Mouse (Mus musculus) cerebellum, postnatal 25 days (tissue): ENCODE measurements around the gene Ttc36.
A peak's percentile ranks its signal among the peaks of the same experiment; 100 is the strongest.
"Not testable (repeated sequence)": the region's sequence is repeated elsewhere in the genome, so short reads cannot be mapped to it uniquely, and the experiment has no call there.

Experiments used
- DNase-seq, 2 experiments: peaks; one replicate each; pipeline ENCODE4 v3.0.0; 2021; ENCODE audit warnings: mixed read lengths in 2 of 2

The Ttc36 gene

GRCm38 (mm10) chr9:44772392-44772749 lies 30.5 kb downstream of the Ttc36 start:
- DNase-seq, result no peak

GRCm38 (mm10) chr9:44771376-44771775 lies 31.5 kb downstream of the Ttc36 start:
- DNase-seq, result no peak

GRCm38 (mm10) chr9:44768029-44768394 lies 34.9 kb downstream of the Ttc36 start:
- not testable (repeated sequence) for DNase-seq

GRCm38 (mm10) chr9:44767101-44768028 lies 35.5 kb downstream of the Ttc36 start, which contains the start of the genes Arcn1 and Ift46:
Gene Arcn1, minus strand, starts transcription at chr9:44767845.
Gene Ift46, plus strand, starts transcription at chr9:44767908.
- peak; percentile 91 for DNase-seq

GRCm38 (mm10) chr9:44760873-44761272 lies 42.0 kb downstream of the Ttc36 start:
- no peak for DNase-seq
